Mouse (Mus musculus) neutrophil, adult 59 days (primary cell): ENCODE results near the gene Gm7980. TPM values are rescaled to one million over a fixed set of nuclear protein-coding genes. Genes with fewer than 3 reads are reported as not detected.

Experiments used
- total RNA-seq, 2 experiments: library from RNA; stranded (reverse); gene quantifications; 1 replicate in 1 of 2; 2 replicates in 1 of 2; pipeline ENCODE4 v1.2.4; 2023

The Gm7980 gene
- not detected for total RNA-seq

GRCm38 (mm10) chr14:41907190-41907589 lies at the start of gene Gm7980:
Gm7980 (minus strand) TSS chr14:41907290.

GRCm38 (mm10) chr14:41943695-41944094 lies 36.6 kb upstream of the Gm7980 start, which contains the start of gene 1700024B05Rik:
1700024B05Rik (plus strand) TSS chr14:41943995.

GRCm38 (mm10) chr14:41924649-41925048 lies 17.6 kb upstream of the Gm7980 start, which contains the start of gene 1700049E17Rik1:
1700049E17Rik1 (plus strand) TSS chr14:41924949.

Other genes starting within 250 kb of the Gm7980 start
- not detected for gene Gm8068, start 205.4 kb downstream of the Gm7980 start, total RNA-seq
- not detected for gene Gm7929, start 156.7 kb downstream of the Gm7980 start, total RNA-seq
- gene Gm47189, start 134.8 kb downstream of the Gm7980 start, total RNA-seq = not detected
- not detected for gene 1700049E17Rik1, start 17.7 kb upstream of the Gm7980 start, total RNA-seq
- not detected for gene 1700024B05Rik, start 36.7 kb upstream of the Gm7980 start, total RNA-seq
- gene Gm6401, start 60.6 kb upstream of the Gm7980 start, total RNA-seq = not detected
- gene Gm3543, start 76.0 kb upstream of the Gm7980 start, total RNA-seq = not detected
- not detected for gene Gm7951, start 210.1 kb upstream of the Gm7980 start, total RNA-seq